Mouse (Mus musculus) MEL (cell line): Measurements from ENCODE around the gene Ccdc33. TPM values are rescaled to one million over a fixed set of nuclear protein-coding genes. Genes with fewer than 3 reads are reported as not detected.

Experiments
- DNase-seq: peaks from one replicate; pipeline ENCODE4 v3.0.0; 2011; ENCODE audit warnings: low read depth, low spot score
- H3K27ac ChIP-seq: 2 replicates; pipeline ENCODE4 v1.5.1; 2012; ENCODE audit warnings: low read depth, mild to moderate bottlenecking, control low read depth, low read length, moderate library complexity; ENCODE audit not compliant: control insufficient read depth
- H3K27me3 ChIP-seq, 2 experiments: fragments of 150-350 bp in 1 of 2; sonication (generic) in 1 of 2; 2 replicates each; pipeline ENCODE4 v1.6.1; 2012; ENCODE audit warnings: low read length in 2 of 2, mild to moderate bottlenecking in 2 of 2, improper control_type of control experiment in 1 of 2, moderate library complexity in 1 of 2; ENCODE audit not compliant: insufficient read depth in 2 of 2, control insufficient read depth in 1 of 2
- H3K36me3 ChIP-seq, 2 experiments: 2 replicates each; pipeline ENCODE4 v1.6.1; 2012 to 2014; ENCODE audit warnings: low read length in 2 of 2, improper control_type of control experiment in 1 of 2, inconsistent platforms in 1 of 2, mild to moderate bottlenecking in 1 of 2; ENCODE audit not compliant: insufficient read depth in 2 of 2, control insufficient read depth in 1 of 2
- H3K4me1 ChIP-seq, 2 experiments: fragments of 150-350 bp in 1 of 2; sonication (generic) in 1 of 2; 2 replicates each; pipeline ENCODE4 v1.6.1; 2012; ENCODE audit warnings: low read length in 2 of 2, improper control_type of control experiment in 1 of 2, mild to moderate bottlenecking in 1 of 2; ENCODE audit not compliant: insufficient read depth in 2 of 2, control insufficient read depth in 1 of 2
- H3K4me3 ChIP-seq, 2 experiments: fragments of 150-350 bp in 1 of 2; sonication (generic) in 1 of 2; 2 replicates each; pipeline ENCODE4 v1.5.1; 2012; ENCODE audit warnings: low read depth in 2 of 2, low read length in 2 of 2, mild to moderate bottlenecking in 2 of 2, moderate library complexity in 2 of 2, control low read depth in 1 of 2, improper control_type of control experiment in 1 of 2; ENCODE audit not compliant: control insufficient read depth in 1 of 2, insufficient read depth in 1 of 2
- H3K79me2 ChIP-seq: 2 replicates; pipeline ENCODE4 v1.6.1; 2012; ENCODE audit warnings: mild to moderate bottlenecking, low read length, moderate library complexity; ENCODE audit not compliant: control insufficient read depth, poor library complexity, insufficient read depth
- H3K9ac ChIP-seq: 2 replicates; pipeline ENCODE4 v1.6.1; 2012; ENCODE audit warnings: low read depth, mild to moderate bottlenecking, control low read depth, low read length, moderate library complexity; ENCODE audit not compliant: control insufficient read depth, poor library complexity, severe bottlenecking
- H3K9me3 ChIP-seq: fragments of 150-350 bp; sonication (generic); replicated peaks from 2 replicates; pipeline ENCODE4 v1.6.1; 2012; ENCODE audit warnings: mild to moderate bottlenecking, low read length, improper control_type of control experiment, moderate library complexity; ENCODE audit not compliant: insufficient read depth
- BHLHE40 ChIP-seq: IDR thresholded peaks from 2 replicates; pipeline ENCODE4 v1.6.1; 2012; ENCODE audit warnings: low read depth, mild to moderate bottlenecking, inconsistent platforms, low read length, improper control_type of control experiment, borderline replicate concordance
- CHD1 ChIP-seq: IDR thresholded peaks from 2 replicates; pipeline ENCODE4 v1.6.1; 2012; ENCODE audit warnings: low read depth, mild to moderate bottlenecking, inconsistent platforms, low read length, improper control_type of control experiment
- CTCF ChIP-seq, 3 experiments: IDR thresholded peaks in 2 of 3; conservative IDR thresholded peaks in 1 of 3; 2 replicates each; pipeline ENCODE4 v1.5.1; 2011 to 2012; ENCODE audit warnings: low read length in 3 of 3, low read depth in 2 of 3, mild to moderate bottlenecking in 2 of 3, improper control_type of control experiment in 1 of 3, inconsistent platforms in 1 of 3, mixed read lengths in 1 of 3, moderate library complexity in 1 of 3; ENCODE audit not compliant: control insufficient read depth in 1 of 3, insufficient read depth in 1 of 3, poor library complexity in 1 of 3, severe bottlenecking in 1 of 3
- ELF1 ChIP-seq: IDR thresholded peaks from 2 replicates; pipeline ENCODE4 v1.6.1; 2014; ENCODE audit warnings: low read depth, mild to moderate bottlenecking, inconsistent platforms, low read length, improper control_type of control experiment, moderate library complexity
- ETS1 ChIP-seq: IDR thresholded peaks from 2 replicates; pipeline ENCODE4 v1.6.1; 2012; ENCODE audit warnings: low read depth, mild to moderate bottlenecking, inconsistent platforms, low read length, improper control_type of control experiment, moderate library complexity
- GABPA ChIP-seq: IDR thresholded peaks from 2 replicates; pipeline ENCODE4 v1.6.1; 2012; ENCODE audit warnings: low read depth, mild to moderate bottlenecking, inconsistent platforms, low read length, improper control_type of control experiment, moderate library complexity
- JUND ChIP-seq: IDR thresholded peaks from 2 replicates; pipeline ENCODE4 v1.6.1; 2011; ENCODE audit warnings: low read depth, mild to moderate bottlenecking, improper control_type of control experiment, low read length
- MAFK ChIP-seq: IDR thresholded peaks from 2 replicates; pipeline ENCODE4 v1.6.1; 2011; ENCODE audit warnings: low read depth, mild to moderate bottlenecking, low read length, improper control_type of control experiment, borderline replicate concordance
- MEF2A ChIP-seq: IDR thresholded peaks from 2 replicates; pipeline ENCODE4 v1.6.1; 2014; ENCODE audit warnings: low read depth, mild to moderate bottlenecking, inconsistent platforms, low read length, improper control_type of control experiment; ENCODE audit not compliant: poor library complexity, insufficient replicate concordance, severe bottlenecking; ENCODE audit errors: extremely low read depth
- MXI1 ChIP-seq: IDR thresholded peaks from 2 replicates; pipeline ENCODE4 v1.6.1; 2011; ENCODE audit warnings: mild to moderate bottlenecking, low read depth, low read length, improper control_type of control experiment
- MYC ChIP-seq: IDR thresholded peaks from 2 replicates; pipeline ENCODE4 v1.6.1; 2011; ENCODE audit warnings: low read depth, mild to moderate bottlenecking, low read length, improper control_type of control experiment, moderate library complexity
- NELFE ChIP-seq: IDR thresholded peaks from 2 replicates; pipeline ENCODE4 v1.6.1; 2011; ENCODE audit warnings: low read depth, low read length, improper control_type of control experiment
- NRF1 ChIP-seq: IDR thresholded peaks from 2 replicates; pipeline ENCODE4 v1.6.1; 2014; ENCODE audit warnings: low read depth, mild to moderate bottlenecking, inconsistent platforms, low read length, improper control_type of control experiment, moderate library complexity; ENCODE audit not compliant: poor library complexity, insufficient read depth, severe bottlenecking
- POLR2AphosphoS5 ChIP-seq: IDR thresholded peaks from 2 replicates; pipeline ENCODE4 v1.6.1; 2012; ENCODE audit warnings: low read depth, borderline replicate concordance, mild to moderate bottlenecking, inconsistent platforms, low read length, moderate library complexity, mixed read lengths
- SMC3 ChIP-seq: IDR thresholded peaks from 2 replicates; pipeline ENCODE4 v1.6.1; 2011; ENCODE audit warnings: low read depth, low read length, improper control_type of control experiment
- TCF12 ChIP-seq: IDR thresholded peaks from 2 replicates; pipeline ENCODE4 v1.6.1; 2014; ENCODE audit warnings: low read depth, mild to moderate bottlenecking, inconsistent platforms, low read length, improper control_type of control experiment, moderate library complexity
- ZMIZ1 ChIP-seq: IDR thresholded peaks from 2 replicates; pipeline ENCODE4 v1.6.1; 2012; ENCODE audit warnings: low read depth, mild to moderate bottlenecking, inconsistent platforms, low read length, improper control_type of control experiment, moderate library complexity
- polyA plus RNA-seq, 2 experiments: library from polyadenylated mRNA; stranded (reverse) in 1 of 2; unstranded in 1 of 2; fragments of >175 nt in 1 of 2; fragments of >200 nt in 1 of 2; gene quantifications; 2 replicates each; pipeline versions ENCODE4 v1.2.1 to v1.2.4; 2012; ENCODE audit warnings: low replicate concordance in 2 of 2, low read depth in 1 of 2; ENCODE audit not compliant: insufficient read length in 2 of 2, insufficient read depth in 1 of 2, missing spikeins in 1 of 2
- total RNA-seq: library from RNA; depleted of rRNA; stranded (reverse); fragments of 300-350 nt; gene quantifications from 2 replicates; pipeline ENCODE4 v1.2.3, GENCODE M21; 2012

Gene Ccdc33
- total and polyA plus RNA-seq, 3 experiments: not detected

DNA sequence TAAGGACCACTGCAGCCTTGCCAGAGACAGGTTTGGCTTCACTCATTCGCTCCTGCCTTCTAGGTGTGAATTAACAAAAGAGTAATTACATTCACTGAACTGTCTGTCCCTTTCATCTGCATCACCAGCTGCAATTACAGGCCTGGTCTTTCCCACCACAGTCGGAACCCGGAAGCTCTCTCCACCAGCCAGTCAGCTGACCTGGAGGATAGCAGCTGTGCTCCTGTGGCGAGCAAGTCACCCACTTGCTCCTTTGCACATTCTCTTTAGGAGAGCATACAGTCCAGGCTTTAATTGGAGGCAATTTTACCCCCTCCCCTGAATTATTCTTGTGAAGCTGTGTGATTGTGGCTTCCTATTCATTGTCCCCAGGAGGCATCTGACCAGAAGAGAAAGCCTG, 73.0 kb downstream of the Ccdc33 start:
- no peak overlapping the region for H3K27ac ChIP-seq
- H3K79me2 ChIP-seq: no peaks in the 10 kb centered on the region
- H3K4me1 ChIP-seq: no peaks in the 10 kb centered on the region
- no peak for DNase-seq
- H3K9ac ChIP-seq: no peak overlapping the region
- H3K4me3 ChIP-seq: no peak overlapping the region
- H3K27me3 ChIP-seq: peaks cover 0 to 14% of the 10 kb centered on the region in 2 experiments
- TF ChIP-seq GABPA: no peak
- TF ChIP-seq CHD1: no peak
- no peaks in the 10 kb centered on the region for H3K9me3 ChIP-seq
- H3K36me3 ChIP-seq: no peaks in the 10 kb centered on the region

- no peak for DNase-seq
- TF ChIP-seq POLR2AphosphoS5 (no peak), MAFK (no peak), JUND (no peak), SMC3 (no peak), ETS1 (no peak), MYC (no peak), MXI1 (no peak), NRF1 (no peak), BHLHE40 (no peak), TCF12 (no peak), CTCF (IDR thresholded peaks at IDR 0.05 in 2 of 3, conservative IDR thresholded peaks at IDR 0.05 in 1 of 3; ENCODE audit: control insufficient read depth in 1 of 3, insufficient read depth in 1 of 3, low read depth in 2 of 3, low read length in 3 of 3, poor library complexity in 1 of 3, severe bottlenecking in 1 of 3) (no peak)
- H3K27me3 ChIP-seq: peaks cover 0 to 11% of the 10 kb centered on the region in 2 experiments
These were observed 73.8 kb downstream of the Ccdc33 start for GRCm38 (mm10) chr9:58044828-58045227.

DNA sequence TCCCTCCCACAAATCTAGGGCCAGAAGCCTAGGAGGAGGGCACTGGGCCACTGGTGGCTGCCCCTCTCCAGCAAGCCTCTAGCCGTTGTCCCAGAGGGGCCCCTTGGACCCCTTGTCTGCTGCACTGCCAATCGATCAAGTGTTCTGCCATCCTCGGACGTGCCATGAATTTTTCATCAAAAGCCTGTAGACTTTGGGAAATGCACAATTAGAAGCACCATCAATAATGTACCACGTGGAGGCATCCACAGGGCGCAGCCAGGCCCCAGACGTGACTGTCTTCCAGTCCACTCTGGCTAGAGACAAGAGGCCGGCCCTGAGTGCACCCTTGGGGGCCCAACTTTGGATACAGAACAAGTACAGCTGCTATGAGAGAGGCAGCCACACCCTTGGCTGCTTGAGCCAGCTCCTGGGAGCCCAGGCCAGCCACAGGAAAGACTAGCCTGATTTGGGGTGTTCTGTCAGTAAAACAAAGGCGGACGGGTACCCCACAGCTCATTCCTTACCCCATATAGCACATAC, 75.1 kb downstream of the Ccdc33 start:
- peaks cover 0 to 10% of the 10 kb centered on the region in 2 experiments for H3K27me3 ChIP-seq

More at GRCm38 (mm10) chr9:58044828-58045227, 73.8 kb downstream of the Ccdc33 start:
- Histone ChIP-seq H3K9ac (no peak overlapping the region), H3K36me3 (no peaks in the 10 kb centered on the region), H3K79me2 (no peaks in the 10 kb centered on the region), H3K27ac (no peak overlapping the region), H3K9me3 (no peaks in the 10 kb centered on the region), H3K4me1 (no peaks in the 10 kb centered on the region), H3K4me3 (no peak overlapping the region)

More for the DNA sequence above, 75.1 kb downstream of the Ccdc33 start:
- no peaks in the 10 kb centered on the region for H3K9me3 ChIP-seq
- H3K27ac ChIP-seq: no peak overlapping the region
- no peaks in the 10 kb centered on the region for H3K4me1 ChIP-seq
- TF ChIP-seq MXI1: no peak
- no peak for TF ChIP-seq MAFK
- no peak for TF ChIP-seq CHD1
- TF ChIP-seq NELFE: no peak
- no peak for TF ChIP-seq ETS1
- no peak for TF ChIP-seq POLR2AphosphoS5
- no peak for TF ChIP-seq MEF2A
- no peak for TF ChIP-seq ZMIZ1
- no peak for TF ChIP-seq ELF1
- no peak overlapping the region for H3K4me3 ChIP-seq
- no peaks in the 10 kb centered on the region for H3K79me2 ChIP-seq
- no peak overlapping the region for H3K9ac ChIP-seq
- no peak for DNase-seq
- H3K36me3 ChIP-seq: no peaks in the 10 kb centered on the region
